Mouse (Mus musculus): ENCODE results near the gene Gpr101. TPM values are rescaled to one million over a fixed set of nuclear protein-coding genes. Genes with fewer than 3 reads are reported as not detected.

Gene Gpr101
- not detected in 2 replicates for polyA plus RNA-seq (2011; ENCODE audit: insufficient read length, low read depth, missing spikeins)

DNA sequence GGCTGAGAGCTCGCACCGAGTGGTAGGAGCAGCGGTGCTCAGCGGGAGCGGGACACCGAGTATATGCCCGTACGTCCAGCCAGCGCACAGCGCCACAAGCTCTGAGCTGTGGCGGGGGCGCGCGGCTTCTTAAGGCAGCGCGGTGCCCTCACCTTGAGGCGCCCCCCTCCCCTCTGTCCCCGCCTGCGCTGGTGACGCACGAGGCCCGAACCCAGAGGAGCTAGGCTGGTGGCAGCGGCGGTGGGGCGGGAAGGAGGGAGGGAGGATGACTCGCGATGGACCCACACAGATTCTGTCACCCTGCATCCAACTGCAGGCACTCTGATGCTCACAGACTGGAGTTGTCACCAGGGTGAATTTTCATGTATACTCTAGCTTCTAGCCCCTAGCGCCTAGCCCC lies at the start of gene Gpr101:
TSS of gene Gpr101 (minus strand) at position 124 of the 400 bp plus-strand sequence.
- Histone ChIP-seq H3K4me3 (ENCODE audit: insufficient read depth, low read length) (no peak within 1 kb of the TSS), H3K27ac (ENCODE audit: insufficient read depth, low read length) (no peak within 1 kb of the TSS), H3K4me1 (ENCODE audit: control insufficient read depth, insufficient read depth, low read length) (no peaks in the 10 kb centered on the region)
- no peak for TF ChIP-seq POLR2A (IDR thresholded peaks at IDR 0.05; ENCODE audit: low read depth, low read length)

DNA sequence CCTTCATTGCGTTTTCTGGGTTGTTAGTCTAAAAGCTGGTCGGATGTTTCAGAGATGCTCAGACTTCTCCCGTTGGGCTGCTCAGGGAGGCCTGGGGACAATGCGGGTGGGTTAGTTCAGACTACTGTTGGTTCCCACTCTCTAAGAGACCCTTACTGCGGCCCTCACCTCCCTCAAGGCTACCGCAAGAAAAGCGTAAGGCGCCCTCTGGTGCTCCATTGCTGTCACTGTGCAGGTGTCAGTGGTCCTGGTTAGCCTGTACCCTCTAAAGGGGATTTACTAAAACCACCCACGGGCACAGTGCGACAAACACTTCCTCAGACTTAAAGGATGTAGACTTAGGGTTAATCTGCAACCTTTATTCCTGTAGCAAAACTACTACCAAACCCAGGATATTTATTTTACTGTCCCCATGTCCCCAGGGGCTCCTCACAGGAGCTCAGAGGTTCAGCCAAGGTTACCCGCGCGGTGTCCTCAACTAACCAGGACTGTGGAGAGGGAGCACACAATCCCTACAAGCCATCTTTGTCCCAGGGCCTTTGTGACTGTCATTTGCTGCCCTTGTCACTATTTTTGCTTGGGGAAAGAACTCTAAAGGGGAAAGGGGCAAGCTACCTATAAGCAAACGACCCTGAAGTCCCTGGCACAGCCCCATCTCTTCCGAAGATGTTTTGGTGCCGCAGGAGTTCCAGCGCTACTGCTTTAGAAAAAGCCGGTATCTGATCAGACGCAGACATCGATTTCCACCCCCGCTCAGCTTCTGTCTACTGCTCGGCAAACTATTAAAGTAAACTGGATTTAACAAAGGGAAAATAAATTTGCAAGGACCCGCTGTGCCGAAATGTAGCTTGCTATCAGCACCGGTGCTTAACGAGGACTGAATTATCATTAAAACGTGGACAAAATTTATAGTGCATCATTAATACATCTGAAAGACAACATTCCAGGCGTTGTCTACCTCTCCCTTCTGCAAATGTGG lies 17.8 kb upstream of the Gpr101 start:
- TF ChIP-seq POLR2A (IDR thresholded peaks at IDR 0.05; ENCODE audit: low read depth, low read length) (no peak), CTCF (IDR thresholded peaks at IDR 0.05; ENCODE audit: borderline replicate concordance, insufficient read depth, low read length) (no peak)
- H3K4me3 ChIP-seq (ENCODE audit: insufficient read depth, low read length) = no peak overlapping the region
- H3K27ac ChIP-seq (ENCODE audit: insufficient read depth, low read length) = no peak overlapping the region
- H3K4me1 ChIP-seq (ENCODE audit: control insufficient read depth, insufficient read depth, low read length) = no peaks in the 10 kb centered on the region

- Histone ChIP-seq H3K4me3 (ENCODE audit: insufficient read depth, low read length) (no peak overlapping the region), H3K4me1 (ENCODE audit: control insufficient read depth, insufficient read depth, low read length) (no peaks in the 10 kb centered on the region), H3K27ac (ENCODE audit: insufficient read depth, low read length) (no peak overlapping the region)
- TF ChIP-seq CTCF (IDR thresholded peaks at IDR 0.05; ENCODE audit: borderline replicate concordance, insufficient read depth, low read length) (no peak), POLR2A (IDR thresholded peaks at IDR 0.05; ENCODE audit: low read depth, low read length) (no peak)
Observed at GRCm38 (mm10) chrX:57506247-57506646, 2.7 kb upstream of the Gpr101 start.

Other genes with a start within 250 kb of the Gpr101 start
- gene Arhgef6, start 165.0 kb downstream of the Gpr101 start, polyA plus RNA-seq (2011; ENCODE audit: insufficient read length, low read depth, missing spikeins) = 10.9 and 11.4 TPM in 2 replicates
- 31.9 and 54.7 TPM in 2 replicates for gene Rbmx, start 110.7 kb downstream of the Gpr101 start, polyA plus RNA-seq (2011; ENCODE audit: insufficient read length, low read depth, missing spikeins)
- gene Gm364, start 94.6 kb downstream of the Gpr101 start, polyA plus RNA-seq (2011; ENCODE audit: insufficient read length, low read depth, missing spikeins) = not detected in 2 replicates